Mouse (Mus musculus) thymus, adult 2 months (tissue): ENCODE data around the gene Tmem210.

Experiments
- CTCF ChIP-seq: fragments of 200-500 bp; IDR thresholded peaks from 2 replicates; pipeline ENCODE4 v1.5.1; 2012; ENCODE audit warnings: mild to moderate bottlenecking, control low read depth, low read length, moderate library complexity, borderline replicate concordance; ENCODE audit not compliant: control insufficient read depth, poor library complexity, insufficient read depth; ENCODE audit errors: extremely low read depth
- POLR2A ChIP-seq: fragments of 200-500 bp; IDR thresholded peaks from 2 replicates; pipeline ENCODE4 v1.6.1; 2012; ENCODE audit warnings: mild to moderate bottlenecking, low read length, control low read depth, moderate library complexity; ENCODE audit not compliant: control insufficient read depth, poor library complexity, insufficient read depth; ENCODE audit errors: extremely low read depth

GRCm38 (mm10) chr2:25332286-25333160 is 44.6 kb downstream of the Tmem210 start, which contains the start of gene Man1b1:
- no peak for TF ChIP-seq CTCF
- peak; percentile 83 for TF ChIP-seq POLR2A
